Mouse (Mus musculus): ENCODE results near the gene Ifnl2. TPM values are rescaled to one million over a fixed set of nuclear protein-coding genes. Genes with fewer than 3 reads are reported as not detected.
"Not testable (repeated sequence)": the region's sequence is repeated elsewhere in the genome, so short reads cannot be mapped to it uniquely, and the experiment has no call there.

The Ifnl2 gene
- polyA plus RNA-seq, 1 experiment from 2014 or later, result not detected

GRCm38 (mm10) chr7:28540526-28540925, 30.3 kb upstream of the Ifnl2 start, which contains the start of gene Sycn:
Sycn (plus strand) TSS chr7:28540885.
- no peak for TF ChIP-seq CTCF (IDR thresholded peaks at IDR 0.05; ENCODE audit: low read depth)
- no peak within 1 kb of the TSS for H3K4me2 ChIP-seq (ENCODE audit: low read length)
- 0 out of 2 replicates have a peak, but pooled peaks cover 6% of the 10 kb centered on the region for H3K4me1 ChIP-seq (replicated peaks; ENCODE audit: insufficient read depth, low read length)
- H3K27me3 ChIP-seq (ENCODE audit: insufficient read depth, low read length), result peaks cover 4% of the 10 kb centered on the region; the same call in 1 of the 2 replicates
- H3K9me3 ChIP-seq (replicated peaks; ENCODE audit: low read length), result no peaks in the 10 kb centered on the region
- WGBS, result 68% methylated on average over 4 of the region's 4 CpGs
- ATAC-seq (replicated peaks; ENCODE audit: low FRiP score, low read depth), result no peak
- DNase-seq (ENCODE audit: low spot score), result no peak
- H3K9ac ChIP-seq (ENCODE audit: low read depth, low read length), result no peak within 1 kb of the TSS
- no peak within 1 kb of the TSS for H3K4me3 ChIP-seq (replicated peaks; ENCODE audit: low read depth, low read length)
- H3K27ac ChIP-seq, result no peak within 1 kb of the TSS
- no peaks in the 10 kb centered on the region for H3K36me3 ChIP-seq (ENCODE audit: insufficient read depth, low read length)

- ATAC-seq (replicated peaks; ENCODE audit: low FRiP score, low read depth); DNase-seq (ENCODE audit: low spot score); H3K27me3 ChIP-seq (ENCODE audit: insufficient read depth, low read length); H3K4me2 ChIP-seq (ENCODE audit: low read length); H3K9me3 ChIP-seq (replicated peaks; ENCODE audit: low read length); H3K9ac ChIP-seq (ENCODE audit: low read depth, low read length); H3K4me1 ChIP-seq (replicated peaks; ENCODE audit: insufficient read depth, low read length); H3K27ac ChIP-seq; H3K36me3 ChIP-seq (ENCODE audit: insufficient read depth, low read length); H3K4me3 ChIP-seq (replicated peaks; ENCODE audit: low read depth, low read length): not testable (repeated sequence)
- 92% methylated on average over 6 of the region's 6 CpGs for WGBS
Observed at GRCm38 (mm10) chr7:28538886-28539285, 28.6 kb upstream of the Ifnl2 start.

- H3K4me1 ChIP-seq (replicated peaks; ENCODE audit: insufficient read depth, low read length), result no peaks in the 10 kb centered on the region
- H3K36me3 ChIP-seq (ENCODE audit: insufficient read depth, low read length), result no peaks in the 10 kb centered on the region
- no peak overlapping the region for H3K27ac ChIP-seq
- no peak overlapping the region for H3K9ac ChIP-seq (ENCODE audit: low read depth, low read length)
- 0 out of 2 replicates have a peak, but pooled peaks have one; percentile 34 for ATAC-seq (replicated peaks; ENCODE audit: low FRiP score, low read depth)
- no peak overlapping the region for H3K4me3 ChIP-seq (replicated peaks; ENCODE audit: low read depth, low read length)
- no peak for TF ChIP-seq CTCF (IDR thresholded peaks at IDR 0.05; ENCODE audit: low read depth)
- H3K27me3 ChIP-seq (ENCODE audit: insufficient read depth, low read length), result no peaks in the 10 kb centered on the region
- no peak overlapping the region for H3K4me2 ChIP-seq (ENCODE audit: low read length)
- peak; percentile 44 for DNase-seq (ENCODE audit: low spot score)
- 45% methylated on average over 8 of the region's 8 CpGs for WGBS
- no peaks in the 10 kb centered on the region for H3K9me3 ChIP-seq (replicated peaks; ENCODE audit: low read length)
Observed at GRCm38 (mm10) chr7:28532005-28532404, 21.8 kb upstream of the Ifnl2 start.

- Histone ChIP-seq H3K9me3 (replicated peaks; ENCODE audit: low read length) (no peaks in the 10 kb centered on the region), H3K36me3 (ENCODE audit: insufficient read depth, low read length) (no peaks in the 10 kb centered on the region), H3K9ac (ENCODE audit: low read depth, low read length) (no peak overlapping the region), H3K4me3 (replicated peaks; ENCODE audit: low read depth, low read length) (no peak overlapping the region), H3K27me3 (ENCODE audit: insufficient read depth, low read length) (no peaks in the 10 kb centered on the region), H3K4me1 (replicated peaks; ENCODE audit: insufficient read depth, low read length) (no peaks in the 10 kb centered on the region), H3K4me2 (ENCODE audit: low read length) (no peak overlapping the region), H3K27ac (no peak overlapping the region)
- peak; percentile 92 for TF ChIP-seq CTCF (IDR thresholded peaks at IDR 0.05; ENCODE audit: low read depth)
- WGBS, result 9% methylated on average over 19 of the region's 19 CpGs
- peak; percentile 64; the same call in 1 of the 2 replicates for ATAC-seq (replicated peaks; ENCODE audit: low FRiP score, low read depth)
- peak; percentile 89 for DNase-seq (ENCODE audit: low spot score)
Observed at GRCm38 (mm10) chr7:28527922-28528719, 17.9 kb upstream of the Ifnl2 start.

GRCm38 (mm10) chr7:28522536-28522935, 12.3 kb upstream of the Ifnl2 start, which contains the start of gene Ifnl3:
Ifnl3 (plus strand) TSS chr7:28522836.
- H3K27ac ChIP-seq; H3K9me3 ChIP-seq (replicated peaks; ENCODE audit: low read length); H3K4me2 ChIP-seq (ENCODE audit: low read length); H3K27me3 ChIP-seq (ENCODE audit: insufficient read depth, low read length); H3K4me3 ChIP-seq (replicated peaks; ENCODE audit: low read depth, low read length); ATAC-seq (replicated peaks; ENCODE audit: low FRiP score, low read depth); DNase-seq (ENCODE audit: low spot score); H3K9ac ChIP-seq (ENCODE audit: low read depth, low read length); H3K36me3 ChIP-seq (ENCODE audit: insufficient read depth, low read length); H3K4me1 ChIP-seq (replicated peaks; ENCODE audit: insufficient read depth, low read length): not testable (repeated sequence)
- 77% methylated on average over 4 of the region's 6 CpGs for WGBS

GRCm38 (mm10) chr7:28511441-28511840, 1.2 kb upstream of the Ifnl2 start:
- Histone ChIP-seq H3K27me3 (ENCODE audit: insufficient read depth, low read length) (no peaks in the 10 kb centered on the region), H3K36me3 (ENCODE audit: insufficient read depth, low read length) (no peaks in the 10 kb centered on the region), H3K27ac (no peak overlapping the region), H3K9me3 (replicated peaks; ENCODE audit: low read length) (no peaks in the 10 kb centered on the region), H3K4me3 (replicated peaks; ENCODE audit: low read depth, low read length) (no peak overlapping the region), H3K4me1 (replicated peaks; ENCODE audit: insufficient read depth, low read length) (no peaks in the 10 kb centered on the region), H3K4me2 (ENCODE audit: low read length) (no peak overlapping the region), H3K9ac (ENCODE audit: low read depth, low read length) (no peak overlapping the region)
- WGBS, result 61% methylated on average over 8 of the region's 8 CpGs
- no peak for DNase-seq (ENCODE audit: low spot score)
- TF ChIP-seq CTCF (IDR thresholded peaks at IDR 0.05; ENCODE audit: low read depth), result no peak
- no peak for ATAC-seq (replicated peaks; ENCODE audit: low FRiP score, low read depth)

- ATAC-seq (replicated peaks; ENCODE audit: low FRiP score, low read depth); H3K4me2 ChIP-seq (ENCODE audit: low read length); H3K36me3 ChIP-seq (ENCODE audit: insufficient read depth, low read length); H3K9me3 ChIP-seq (replicated peaks; ENCODE audit: low read length); H3K27ac ChIP-seq; H3K27me3 ChIP-seq (ENCODE audit: insufficient read depth, low read length); DNase-seq (ENCODE audit: low spot score); H3K9ac ChIP-seq (ENCODE audit: low read depth, low read length); H3K4me1 ChIP-seq (replicated peaks; ENCODE audit: insufficient read depth, low read length); H3K4me3 ChIP-seq (replicated peaks; ENCODE audit: low read depth, low read length): not testable (repeated sequence)
- WGBS, result 67% methylated on average over 2 of the region's 2 CpGs
Observed at GRCm38 (mm10) chr7:28509121-28509520, 1.1 kb downstream of the Ifnl2 start.
